Mouse (Mus musculus) testis, adult 2 months (tissue): ENCODE results near the gene Actg1.

ENCODE experiments used
- CTCF ChIP-seq: fragments of 200-500 bp; IDR thresholded peaks from 2 replicates; pipeline ENCODE4 v1.5.1; 2012; ENCODE audit warnings: low read depth, mild to moderate bottlenecking, inconsistent platforms, low read length, moderate library complexity; ENCODE audit not compliant: control insufficient read depth, insufficient read depth, insufficient replicate concordance
- POLR2A ChIP-seq: fragments of 200-500 bp; IDR thresholded peaks from 2 replicates; pipeline ENCODE4 v1.6.1; 2012; ENCODE audit warnings: low read depth, mild to moderate bottlenecking, inconsistent platforms, low read length, moderate library complexity; ENCODE audit not compliant: control insufficient read depth

DNA sequence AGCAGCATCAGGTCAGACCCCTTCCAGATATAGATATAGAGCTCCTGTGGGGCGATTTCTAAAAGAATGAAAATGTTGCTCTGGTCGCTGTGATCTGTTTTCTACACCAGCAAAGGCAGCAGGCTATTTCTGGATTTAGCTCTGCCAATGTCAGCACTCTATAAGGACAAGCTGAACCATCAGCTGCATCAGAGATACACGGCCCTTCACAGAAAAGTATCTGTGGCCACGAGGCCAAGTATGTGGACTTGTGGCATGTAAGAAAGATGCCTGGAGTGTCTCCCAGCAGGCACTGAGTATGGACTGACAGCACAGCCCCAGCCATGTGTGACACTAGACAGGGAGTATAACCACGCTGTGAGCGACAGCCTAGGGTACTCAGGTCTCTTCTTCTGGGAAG lies 38.3 kb upstream of the Actg1 start:
- no peak for TF ChIP-seq CTCF
- TF ChIP-seq POLR2A: no peak
